Mouse (Mus musculus) MEL (cell line): Measurements from ENCODE around the gene Ticam1. TPM values are rescaled to one million over a fixed set of nuclear protein-coding genes. Genes with fewer than 3 reads are reported as not detected.
A peak's percentile ranks its signal among the peaks of the same experiment; 100 is the strongest.

Experiments used
- DNase-seq: peaks from one replicate; pipeline ENCODE4 v3.0.0; 2011; ENCODE audit warnings: low read depth, low spot score
- H3K27ac ChIP-seq: 2 replicates; pipeline ENCODE4 v1.5.1; 2012; ENCODE audit warnings: low read depth, mild to moderate bottlenecking, control low read depth, low read length, moderate library complexity; ENCODE audit not compliant: control insufficient read depth
- H3K27me3 ChIP-seq, 2 experiments: fragments of 150-350 bp in 1 of 2; sonication (generic) in 1 of 2; 2 replicates each; pipeline ENCODE4 v1.6.1; 2012; ENCODE audit warnings: low read length in 2 of 2, mild to moderate bottlenecking in 2 of 2, improper control_type of control experiment in 1 of 2, moderate library complexity in 1 of 2; ENCODE audit not compliant: insufficient read depth in 2 of 2, control insufficient read depth in 1 of 2
- H3K36me3 ChIP-seq, 2 experiments: 2 replicates each; pipeline ENCODE4 v1.6.1; 2012 to 2014; ENCODE audit warnings: low read length in 2 of 2, improper control_type of control experiment in 1 of 2, inconsistent platforms in 1 of 2, mild to moderate bottlenecking in 1 of 2; ENCODE audit not compliant: insufficient read depth in 2 of 2, control insufficient read depth in 1 of 2
- H3K4me1 ChIP-seq, 2 experiments: fragments of 150-350 bp in 1 of 2; sonication (generic) in 1 of 2; 2 replicates each; pipeline ENCODE4 v1.6.1; 2012; ENCODE audit warnings: low read length in 2 of 2, improper control_type of control experiment in 1 of 2, mild to moderate bottlenecking in 1 of 2; ENCODE audit not compliant: insufficient read depth in 2 of 2, control insufficient read depth in 1 of 2
- H3K4me3 ChIP-seq, 2 experiments: fragments of 150-350 bp in 1 of 2; sonication (generic) in 1 of 2; 2 replicates each; pipeline ENCODE4 v1.5.1; 2012; ENCODE audit warnings: low read depth in 2 of 2, low read length in 2 of 2, mild to moderate bottlenecking in 2 of 2, moderate library complexity in 2 of 2, control low read depth in 1 of 2, improper control_type of control experiment in 1 of 2; ENCODE audit not compliant: control insufficient read depth in 1 of 2, insufficient read depth in 1 of 2
- H3K79me2 ChIP-seq: 2 replicates; pipeline ENCODE4 v1.6.1; 2012; ENCODE audit warnings: mild to moderate bottlenecking, low read length, moderate library complexity; ENCODE audit not compliant: control insufficient read depth, poor library complexity, insufficient read depth
- H3K9ac ChIP-seq: 2 replicates; pipeline ENCODE4 v1.6.1; 2012; ENCODE audit warnings: low read depth, mild to moderate bottlenecking, control low read depth, low read length, moderate library complexity; ENCODE audit not compliant: control insufficient read depth, poor library complexity, severe bottlenecking
- H3K9me3 ChIP-seq: fragments of 150-350 bp; sonication (generic); replicated peaks from 2 replicates; pipeline ENCODE4 v1.6.1; 2012; ENCODE audit warnings: mild to moderate bottlenecking, low read length, improper control_type of control experiment, moderate library complexity; ENCODE audit not compliant: insufficient read depth
- CHD1 ChIP-seq: IDR thresholded peaks from 2 replicates; pipeline ENCODE4 v1.6.1; 2012; ENCODE audit warnings: low read depth, mild to moderate bottlenecking, inconsistent platforms, low read length, improper control_type of control experiment
- CHD2 ChIP-seq: IDR thresholded peaks from 2 replicates; pipeline ENCODE4 v1.6.1; 2011; ENCODE audit warnings: low read length, improper control_type of control experiment
- CTCF ChIP-seq, 3 experiments: IDR thresholded peaks in 2 of 3; conservative IDR thresholded peaks in 1 of 3; 2 replicates each; pipeline ENCODE4 v1.5.1; 2011 to 2012; ENCODE audit warnings: low read length in 3 of 3, low read depth in 2 of 3, mild to moderate bottlenecking in 2 of 3, improper control_type of control experiment in 1 of 3, inconsistent platforms in 1 of 3, mixed read lengths in 1 of 3, moderate library complexity in 1 of 3; ENCODE audit not compliant: control insufficient read depth in 1 of 3, insufficient read depth in 1 of 3, poor library complexity in 1 of 3, severe bottlenecking in 1 of 3
- E2F4 ChIP-seq: IDR thresholded peaks from 2 replicates; pipeline ENCODE4 v1.6.1; 2011; ENCODE audit warnings: low read depth, low read length, improper control_type of control experiment, borderline replicate concordance
- ELF1 ChIP-seq: IDR thresholded peaks from 2 replicates; pipeline ENCODE4 v1.6.1; 2014; ENCODE audit warnings: low read depth, mild to moderate bottlenecking, inconsistent platforms, low read length, improper control_type of control experiment, moderate library complexity
- EP300 ChIP-seq, 2 experiments: IDR thresholded peaks; 2 replicates each; pipeline ENCODE4 v1.6.1; 2011; ENCODE audit warnings: improper control_type of control experiment in 2 of 2, low read length in 2 of 2, low read depth in 1 of 2, mild to moderate bottlenecking in 1 of 2
- ETS1 ChIP-seq: IDR thresholded peaks from 2 replicates; pipeline ENCODE4 v1.6.1; 2012; ENCODE audit warnings: low read depth, mild to moderate bottlenecking, inconsistent platforms, low read length, improper control_type of control experiment, moderate library complexity
- HCFC1 ChIP-seq: IDR thresholded peaks from 2 replicates; pipeline ENCODE4 v1.6.1; 2012; ENCODE audit warnings: low read depth, mild to moderate bottlenecking, inconsistent platforms, low read length, improper control_type of control experiment, moderate library complexity
- JUND ChIP-seq: IDR thresholded peaks from 2 replicates; pipeline ENCODE4 v1.6.1; 2011; ENCODE audit warnings: low read depth, mild to moderate bottlenecking, improper control_type of control experiment, low read length
- KAT2A ChIP-seq: conservative IDR thresholded peaks from 2 replicates; pipeline ENCODE4 v1.6.1; 2012; ENCODE audit warnings: low read depth, low read length, improper control_type of control experiment, inconsistent platforms
- MAFK ChIP-seq: IDR thresholded peaks from 2 replicates; pipeline ENCODE4 v1.6.1; 2011; ENCODE audit warnings: low read depth, mild to moderate bottlenecking, low read length, improper control_type of control experiment, borderline replicate concordance
- MAX ChIP-seq: IDR thresholded peaks from 2 replicates; pipeline ENCODE4 v1.6.1; 2011; ENCODE audit warnings: low read length, improper control_type of control experiment
- MEF2A ChIP-seq: IDR thresholded peaks from 2 replicates; pipeline ENCODE4 v1.6.1; 2014; ENCODE audit warnings: low read depth, mild to moderate bottlenecking, inconsistent platforms, low read length, improper control_type of control experiment; ENCODE audit not compliant: poor library complexity, insufficient replicate concordance, severe bottlenecking; ENCODE audit errors: extremely low read depth
- MXI1 ChIP-seq: IDR thresholded peaks from 2 replicates; pipeline ENCODE4 v1.6.1; 2011; ENCODE audit warnings: mild to moderate bottlenecking, low read depth, low read length, improper control_type of control experiment
- MYC ChIP-seq: IDR thresholded peaks from 2 replicates; pipeline ENCODE4 v1.6.1; 2011; ENCODE audit warnings: low read depth, mild to moderate bottlenecking, low read length, improper control_type of control experiment, moderate library complexity
- NRF1 ChIP-seq: IDR thresholded peaks from 2 replicates; pipeline ENCODE4 v1.6.1; 2014; ENCODE audit warnings: low read depth, mild to moderate bottlenecking, inconsistent platforms, low read length, improper control_type of control experiment, moderate library complexity; ENCODE audit not compliant: poor library complexity, insufficient read depth, severe bottlenecking
- POLR2AphosphoS5 ChIP-seq: IDR thresholded peaks from 2 replicates; pipeline ENCODE4 v1.6.1; 2012; ENCODE audit warnings: low read depth, borderline replicate concordance, mild to moderate bottlenecking, inconsistent platforms, low read length, moderate library complexity, mixed read lengths
- RCOR1 ChIP-seq: IDR thresholded peaks from 2 replicates; pipeline ENCODE4 v1.6.1; 2012; ENCODE audit warnings: low read depth, mild to moderate bottlenecking, inconsistent platforms, low read length, improper control_type of control experiment
- SIN3A ChIP-seq: IDR thresholded peaks from 2 replicates; pipeline ENCODE4 v1.6.1; 2012; ENCODE audit warnings: low read length, improper control_type of control experiment, inconsistent platforms
- TAL1 ChIP-seq: IDR thresholded peaks from 2 replicates; pipeline ENCODE4 v1.6.1; 2012; ENCODE audit warnings: mild to moderate bottlenecking, inconsistent platforms, low read length, moderate library complexity, mixed read lengths
- TBP ChIP-seq: IDR thresholded peaks from 2 replicates; pipeline ENCODE4 v1.8.0; 2011; ENCODE audit warnings: low read depth, low read length, improper control_type of control experiment
- ZKSCAN1 ChIP-seq: IDR thresholded peaks from 2 replicates; pipeline ENCODE4 v1.6.1; 2012; ENCODE audit warnings: low read depth, mild to moderate bottlenecking, inconsistent platforms, low read length, improper control_type of control experiment, moderate library complexity
- polyA plus RNA-seq, 2 experiments: library from polyadenylated mRNA; stranded (reverse) in 1 of 2; unstranded in 1 of 2; fragments of >175 nt in 1 of 2; fragments of >200 nt in 1 of 2; gene quantifications; 2 replicates each; pipeline versions ENCODE4 v1.2.1 to v1.2.4; 2012; ENCODE audit warnings: low replicate concordance in 2 of 2, low read depth in 1 of 2; ENCODE audit not compliant: insufficient read length in 2 of 2, insufficient read depth in 1 of 2, missing spikeins in 1 of 2
- total RNA-seq: library from RNA; depleted of rRNA; stranded (reverse); fragments of 300-350 nt; gene quantifications from 2 replicates; pipeline ENCODE4 v1.2.3, GENCODE M21; 2012

Ticam1 gene
- total and polyA plus RNA-seq, 3 experiments, result 4.6 to 8.7 TPM; not detected in 1

GRCm38 (mm10) chr17:56271609-56272253 lies 4.9 kb downstream of the Ticam1 start:
- no peaks in the 10 kb centered on the region for H3K27me3 ChIP-seq
- peaks cover 7% of the 10 kb centered on the region for H3K79me2 ChIP-seq
- TF ChIP-seq HCFC1, result no peak
- no peak for TF ChIP-seq MEF2A
- TF ChIP-seq MXI1, result no peak
- no peak for TF ChIP-seq EP300 (IDR thresholded peaks at IDR 0.05; ENCODE audit: low read depth in 1 of 2, low read length in 2 of 2)
- TF ChIP-seq E2F4, result no peak
- TF ChIP-seq ETS1, result no peak
- TF ChIP-seq KAT2A, result no peak
- TF ChIP-seq CTCF (IDR thresholded peaks at IDR 0.05 in 2 of 3, conservative IDR thresholded peaks at IDR 0.05 in 1 of 3; ENCODE audit: control insufficient read depth in 1 of 3, insufficient read depth in 1 of 3, low read depth in 2 of 3, low read length in 3 of 3, poor library complexity in 1 of 3, severe bottlenecking in 1 of 3), result no peak
- no peak for TF ChIP-seq CHD2
- no peak for TF ChIP-seq ELF1
- no peak for TF ChIP-seq MYC
- TF ChIP-seq ZKSCAN1, result no peak
- TF ChIP-seq MAFK, result no peak
- TF ChIP-seq TBP, result no peak
- no peak for TF ChIP-seq POLR2AphosphoS5
- TF ChIP-seq RCOR1, result no peak
- TF ChIP-seq MAX, result no peak
- TF ChIP-seq CHD1, result no peak
- no peak for TF ChIP-seq TAL1
- no peak for TF ChIP-seq NRF1
- H3K36me3 ChIP-seq, result peaks cover 0 to 7% of the 10 kb centered on the region in 2 experiments; a peak in 3 of 4 replicates
- H3K4me3 ChIP-seq, result no peak overlapping the region
- H3K27ac ChIP-seq, result no peak overlapping the region
- H3K9ac ChIP-seq, result no peak overlapping the region
- no peak for DNase-seq
- peaks cover 3 to 4% of the 10 kb centered on the region in 2 experiments; a peak in 2 of 4 replicates for H3K4me1 ChIP-seq
- no peaks in the 10 kb centered on the region for H3K9me3 ChIP-seq

- H3K27me3 ChIP-seq, result no peaks in the 10 kb centered on the region
- H3K79me2 ChIP-seq, result peaks cover 2% of the 10 kb centered on the region; the same call in 1 of the 2 replicates
- no peak for DNase-seq
- peak overlapping the region; percentile 83 for H3K27ac ChIP-seq
- H3K9ac ChIP-seq, result peak overlapping the region; percentile 88
- peak overlapping the region in 1 of 2 experiments; percentile 74; a peak in 3 of 4 replicates for H3K4me3 ChIP-seq
- H3K9me3 ChIP-seq, result no peaks in the 10 kb centered on the region
- peaks cover 0 to 13% of the 10 kb centered on the region in 2 experiments; a peak in 2 of 4 replicates for H3K4me1 ChIP-seq
- no peak for TF ChIP-seq RCOR1
- TF ChIP-seq SIN3A, result no peak
- TF ChIP-seq HCFC1, result no peak
- no peak for TF ChIP-seq JUND
- no peak for TF ChIP-seq EP300 (IDR thresholded peaks at IDR 0.05; ENCODE audit: low read depth in 1 of 2, low read length in 2 of 2)
- no peak for TF ChIP-seq POLR2AphosphoS5
- peaks cover 0 to 7% of the 10 kb centered on the region in 2 experiments; a peak in 3 of 4 replicates for H3K36me3 ChIP-seq
Observed at GRCm38 (mm10) chr17:56269741-56270140, 6.8 kb downstream of the Ticam1 start.
